Mouse (Mus musculus) hindbrain, embryonic 14.5 days (tissue): ENCODE measurements at regions not wholly inside any gene's neighbourhood (a gene's known extent, or its start where the extent isn't known, plus 50 kb on each side); places are given as distances from the start of the nearest gene placed in this dataset.

Experiments
- ATAC-seq: fragments of 200-750 bp; cut with Nextera tagmentation; 2 replicates; pipeline ENCODE4 v1.8.0; 2017; ENCODE audit warnings: moderate number of reproducible peaks, mild to moderate bottlenecking, moderate TSS enrichment, moderate library complexity; ENCODE audit not compliant: low FRiP score
- DNase-seq: peaks from one replicate; pipeline ENCODE4 v3.0.0-alpha.2; 2015; ENCODE audit warnings: low spot score
- H3K27ac ChIP-seq: fragments of 300-500 bp; sonication (generic); 2 replicates; pipeline ENCODE4 v1.5.1; 2014; ENCODE audit warnings: mild to moderate bottlenecking, moderate library complexity
- H3K27me3 ChIP-seq: fragments of 300-500 bp; sonication (generic); 2 replicates; pipeline ENCODE4 v1.6.1; 2014; ENCODE audit warnings: mild to moderate bottlenecking, low read length, mixed read lengths; ENCODE audit not compliant: control insufficient read depth, insufficient read depth
- H3K36me3 ChIP-seq: fragments of 300-500 bp; sonication (generic); replicated peaks from 2 replicates; pipeline ENCODE4 v1.6.1; 2014; ENCODE audit not compliant: control insufficient read depth, insufficient read depth
- H3K4me1 ChIP-seq: fragments of 300-500 bp; sonication (generic); replicated peaks from 2 replicates; pipeline ENCODE4 v1.6.1; 2014; ENCODE audit warnings: antibody characterized with exemption, low read length, mixed read lengths; ENCODE audit not compliant: control insufficient read depth, insufficient read depth
- H3K4me2 ChIP-seq: fragments of 300-500 bp; sonication (generic); replicated peaks from 2 replicates; pipeline ENCODE4 v1.6.1; 2014; ENCODE audit warnings: mild to moderate bottlenecking, moderate library complexity
- H3K4me3 ChIP-seq: fragments of 300-500 bp; sonication (generic); replicated peaks from 2 replicates; pipeline ENCODE4 v1.5.1; 2014; ENCODE audit warnings: mild to moderate bottlenecking, low read length
- H3K9ac ChIP-seq: fragments of 300-500 bp; sonication (generic); 2 replicates; pipeline ENCODE4 v1.6.1; 2014
- H3K9me3 ChIP-seq: fragments of 300-500 bp; sonication (generic); 2 replicates; pipeline ENCODE4 v1.6.1; 2016; ENCODE audit warnings: low read length; ENCODE audit not compliant: control insufficient read depth
- WGBS: fragments of 180-500 bp; shearing (Covaris S2); extraction: QIAGEN DNeasy Blood & Tissue Kit; methylation state at CpG from one replicate; pipeline ENCODE4 v1.1.7; 2014; 5-methylcytosine and 5-hydroxymethylcytosine counted together

- Histone ChIP-seq H3K4me3 (no peak overlapping the region), H3K27me3 (no peaks in the 10 kb centered on the region), H3K27ac (no peak overlapping the region), H3K4me1 (no peaks in the 10 kb centered on the region), H3K9me3 (no peaks in the 10 kb centered on the region), H3K36me3 (no peaks in the 10 kb centered on the region), H3K9ac (no peak overlapping the region), H3K4me2 (no peak overlapping the region)
- DNase-seq (no peak), ATAC-seq (no peak)
- 91% methylated on average over 3 of the region's 3 CpGs for WGBS
Measured at GRCm38 (mm10) chr4:62862756-62863155, 102.6 kb upstream of the Zfp618 start.

DNA sequence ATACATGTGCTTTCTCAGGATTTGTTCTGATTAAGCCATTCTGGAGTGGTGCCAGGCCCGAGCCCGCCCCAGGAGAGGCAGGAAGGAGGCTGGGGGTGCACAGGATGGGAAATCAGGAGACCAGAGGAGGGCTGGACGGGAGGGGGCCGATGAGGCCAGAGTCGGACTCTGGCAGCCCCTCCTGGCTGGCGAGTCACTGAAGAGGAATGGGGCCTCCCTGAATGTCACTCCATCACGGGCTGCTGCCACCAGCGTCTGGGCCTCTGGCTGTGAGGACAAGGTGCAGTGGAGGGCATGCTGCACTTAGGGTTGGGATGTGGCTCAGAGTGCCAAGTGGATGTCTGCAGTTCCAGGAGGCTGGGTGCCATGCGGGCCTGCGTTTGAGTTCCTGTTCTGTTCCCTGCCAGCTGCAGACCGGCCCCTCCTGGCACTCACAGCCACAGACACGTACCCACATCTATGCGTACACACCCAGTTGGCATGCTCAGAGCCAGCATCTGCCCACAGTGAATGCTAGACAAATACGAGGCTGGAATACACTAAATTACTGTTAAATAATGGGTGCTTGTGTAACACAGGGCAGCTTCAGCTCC is 94.9 kb upstream of the Zfp618 start:
- H3K27me3 ChIP-seq = no peaks in the 10 kb centered on the region
- ATAC-seq (peak; percentile 82), DNase-seq (peak; percentile 34)
- no peak overlapping the region for H3K4me2 ChIP-seq
- H3K9ac ChIP-seq = no peak overlapping the region
- peaks cover 6% of the 10 kb centered on the region; the same call in 1 of the 2 replicates for H3K4me1 ChIP-seq
- H3K4me3 ChIP-seq = no peak overlapping the region
- 57% methylated on average over 14 of the region's 14 CpGs for WGBS
- H3K27ac ChIP-seq = peak overlapping the region; percentile 32; the same call in 1 of the 2 replicates
- no peaks in the 10 kb centered on the region for H3K9me3 ChIP-seq
- H3K36me3 ChIP-seq = no peaks in the 10 kb centered on the region

GRCm38 (mm10) chr4:62872562-62872961 is 92.8 kb upstream of the Zfp618 start:
- no peak overlapping the region for H3K4me3 ChIP-seq
- H3K27ac ChIP-seq = no peak overlapping the region
- H3K27me3 ChIP-seq = no peaks in the 10 kb centered on the region
- no peaks in the 10 kb centered on the region for H3K9me3 ChIP-seq
- no peak overlapping the region for H3K9ac ChIP-seq
- ATAC-seq (no peak), DNase-seq (no peak)
- H3K4me1 ChIP-seq = peaks cover 6% of the 10 kb centered on the region; the same call in 1 of the 2 replicates
- no peaks in the 10 kb centered on the region for H3K36me3 ChIP-seq
- WGBS = 79% methylated on average over 10 of the region's 10 CpGs
- H3K4me2 ChIP-seq = no peak overlapping the region

- H3K4me1 ChIP-seq = peaks cover 6% of the 10 kb centered on the region; the same call in 1 of the 2 replicates
- no peak overlapping the region for H3K9ac ChIP-seq
- no peak for DNase-seq
- H3K4me2 ChIP-seq = no peak overlapping the region
- no peaks in the 10 kb centered on the region for H3K9me3 ChIP-seq
- H3K27me3 ChIP-seq = no peaks in the 10 kb centered on the region
- WGBS = 71% methylated on average over 12 of the region's 12 CpGs
- no peak for ATAC-seq
- no peak overlapping the region for H3K27ac ChIP-seq
- no peak overlapping the region for H3K4me3 ChIP-seq
- no peaks in the 10 kb centered on the region for H3K36me3 ChIP-seq
Measured at GRCm38 (mm10) chr4:62873986-62874385, 91.4 kb upstream of the Zfp618 start.

GRCm38 (mm10) chr4:62878063-62878462 is 87.3 kb upstream of the Zfp618 start:
- WGBS = 85% methylated on average over 7 of the region's 7 CpGs
- Histone ChIP-seq H3K4me1 (0 out of 2 replicates have a peak, but pooled peaks cover 3% of the 10 kb centered on the region), H3K9me3 (no peaks in the 10 kb centered on the region), H3K4me3 (no peak overlapping the region), H3K27me3 (no peaks in the 10 kb centered on the region), H3K36me3 (no peaks in the 10 kb centered on the region), H3K9ac (no peak overlapping the region), H3K27ac (no peak overlapping the region), H3K4me2 (no peak overlapping the region)
- ATAC-seq (no peak), DNase-seq (no peak)

GRCm38 (mm10) chr4:62878927-62879326 is 86.4 kb upstream of the Zfp618 start:
- Histone ChIP-seq H3K4me2 (no peak overlapping the region), H3K27me3 (no peaks in the 10 kb centered on the region), H3K4me1 (0 out of 2 replicates have a peak, but pooled peaks cover 3% of the 10 kb centered on the region), H3K4me3 (no peak overlapping the region), H3K36me3 (no peaks in the 10 kb centered on the region), H3K9me3 (no peaks in the 10 kb centered on the region), H3K9ac (no peak overlapping the region), H3K27ac (no peak overlapping the region)
- 92% methylated on average over 3 of the region's 3 CpGs for WGBS
- no peak for DNase-seq
- no peak for ATAC-seq

DNA sequence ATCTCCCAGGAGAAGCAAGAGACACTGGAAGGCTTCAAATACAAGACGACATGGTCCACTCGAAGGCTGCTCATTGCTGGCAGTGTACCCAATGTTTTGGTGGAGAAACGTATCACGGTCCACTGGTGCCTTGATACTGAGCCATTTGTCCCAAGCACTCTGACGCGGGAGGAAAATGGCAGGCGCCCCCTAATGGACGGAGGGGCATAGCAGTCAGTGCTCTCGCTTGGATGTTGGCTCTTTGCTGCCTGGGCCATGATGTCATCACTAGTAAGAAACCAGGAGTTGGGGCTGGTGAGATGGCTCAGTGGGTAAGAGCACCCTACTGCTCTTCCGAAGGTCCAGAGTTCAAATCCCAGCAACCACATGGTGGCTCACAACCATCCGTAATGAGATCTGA is 83.5 kb upstream of the Zfp618 start:
- 72% methylated on average over 10 of the region's 11 CpGs for WGBS

GRCm38 (mm10) chr4:62882276-62882675 is 83.1 kb upstream of the Zfp618 start:
- DNase-seq = no peak
- ATAC-seq = no peak; the same call in 1 of the 2 replicates
- H3K27ac ChIP-seq = no peak overlapping the region
- no peak overlapping the region for H3K4me2 ChIP-seq
- no peaks in the 10 kb centered on the region for H3K36me3 ChIP-seq
- H3K9ac ChIP-seq = no peak overlapping the region
- WGBS = 57% methylated on average over 8 of the region's 8 CpGs
- H3K27me3 ChIP-seq = no peaks in the 10 kb centered on the region
- H3K4me1 ChIP-seq = 0 out of 2 replicates have a peak, but pooled peaks cover 3% of the 10 kb centered on the region
- H3K4me3 ChIP-seq = no peak overlapping the region
- no peaks in the 10 kb centered on the region for H3K9me3 ChIP-seq

More for the DNA sequence above, 83.5 kb upstream of the Zfp618 start:
- H3K36me3 ChIP-seq = no peaks in the 10 kb centered on the region
- H3K9me3 ChIP-seq = no peaks in the 10 kb centered on the region
- no peak overlapping the region for H3K4me2 ChIP-seq
- H3K4me3 ChIP-seq = no peak overlapping the region
- DNase-seq = no peak
- no peak overlapping the region for H3K27ac ChIP-seq
- H3K27me3 ChIP-seq = no peaks in the 10 kb centered on the region
- no peak for ATAC-seq
- H3K9ac ChIP-seq = no peak overlapping the region
- H3K4me1 ChIP-seq = 0 out of 2 replicates have a peak, but pooled peaks cover 3% of the 10 kb centered on the region

DNA sequence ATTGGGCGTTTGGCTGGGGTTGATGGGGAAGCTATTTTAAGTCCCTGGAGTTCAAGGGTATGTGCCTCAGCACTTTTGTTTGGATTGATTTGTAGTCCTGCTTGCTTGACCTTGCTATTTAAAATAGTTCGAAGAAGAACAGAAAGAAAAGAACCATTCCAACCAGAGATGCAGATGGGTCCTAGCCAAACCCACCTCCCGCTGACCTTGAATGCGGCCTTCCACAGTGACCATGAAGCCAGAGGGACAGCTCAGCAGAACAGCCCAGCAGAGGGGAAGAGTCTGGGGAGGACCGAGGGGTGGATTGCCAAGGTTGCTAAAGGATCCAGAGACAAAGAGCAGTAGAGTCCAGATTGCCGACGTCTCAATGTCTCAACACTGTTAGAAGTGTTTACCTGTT is 76.6 kb upstream of the Zfp618 start:
- Histone ChIP-seq H3K27me3 (no peaks in the 10 kb centered on the region; the same call in 1 of the 2 replicates), H3K4me3 (no peak overlapping the region), H3K27ac (no peak overlapping the region), H3K36me3 (no peaks in the 10 kb centered on the region), H3K9me3 (no peaks in the 10 kb centered on the region), H3K4me2 (no peak overlapping the region), H3K4me1 (no peaks in the 10 kb centered on the region), H3K9ac (no peak overlapping the region)
- no peak for DNase-seq
- no peak for ATAC-seq
- WGBS = 84% methylated on average over 7 of the region's 7 CpGs

GRCm38 (mm10) chr4:62889708-62890107 is 75.7 kb upstream of the Zfp618 start:
- Histone ChIP-seq H3K4me3 (no peak overlapping the region), H3K4me2 (no peak overlapping the region), H3K36me3 (no peaks in the 10 kb centered on the region), H3K9ac (no peak overlapping the region), H3K27ac (no peak overlapping the region), H3K27me3 (no peaks in the 10 kb centered on the region; the same call in 1 of the 2 replicates), H3K9me3 (no peaks in the 10 kb centered on the region), H3K4me1 (no peaks in the 10 kb centered on the region)
- DNase-seq (peak; percentile 63), ATAC-seq (no peak)
- 45% methylated on average over 4 of the region's 4 CpGs for WGBS
